Mouse (Mus musculus) cerebellum, adult 2 months (tissue): Measurements from ENCODE around the gene 4930404N11Rik.

Experiments
- CTCF ChIP-seq: fragments of 200-500 bp; IDR thresholded peaks from 2 replicates; pipeline ENCODE4 v1.5.1; 2011; ENCODE audit warnings: low read depth, mild to moderate bottlenecking, control low read depth, low read length, moderate library complexity, borderline replicate concordance; ENCODE audit not compliant: insufficient read depth
- POLR2A ChIP-seq: fragments of 200-500 bp; IDR thresholded peaks from 2 replicates; pipeline ENCODE4 v1.6.1; 2011; ENCODE audit warnings: low read length, control low read depth, borderline replicate concordance; ENCODE audit not compliant: insufficient read depth

GRCm38 (mm10) chr10:81336558-81336957 is 29.1 kb downstream of the 4930404N11Rik start:
- TF ChIP-seq POLR2A = no peak
- TF ChIP-seq CTCF = no peak
